In the genomic region with DNA sequence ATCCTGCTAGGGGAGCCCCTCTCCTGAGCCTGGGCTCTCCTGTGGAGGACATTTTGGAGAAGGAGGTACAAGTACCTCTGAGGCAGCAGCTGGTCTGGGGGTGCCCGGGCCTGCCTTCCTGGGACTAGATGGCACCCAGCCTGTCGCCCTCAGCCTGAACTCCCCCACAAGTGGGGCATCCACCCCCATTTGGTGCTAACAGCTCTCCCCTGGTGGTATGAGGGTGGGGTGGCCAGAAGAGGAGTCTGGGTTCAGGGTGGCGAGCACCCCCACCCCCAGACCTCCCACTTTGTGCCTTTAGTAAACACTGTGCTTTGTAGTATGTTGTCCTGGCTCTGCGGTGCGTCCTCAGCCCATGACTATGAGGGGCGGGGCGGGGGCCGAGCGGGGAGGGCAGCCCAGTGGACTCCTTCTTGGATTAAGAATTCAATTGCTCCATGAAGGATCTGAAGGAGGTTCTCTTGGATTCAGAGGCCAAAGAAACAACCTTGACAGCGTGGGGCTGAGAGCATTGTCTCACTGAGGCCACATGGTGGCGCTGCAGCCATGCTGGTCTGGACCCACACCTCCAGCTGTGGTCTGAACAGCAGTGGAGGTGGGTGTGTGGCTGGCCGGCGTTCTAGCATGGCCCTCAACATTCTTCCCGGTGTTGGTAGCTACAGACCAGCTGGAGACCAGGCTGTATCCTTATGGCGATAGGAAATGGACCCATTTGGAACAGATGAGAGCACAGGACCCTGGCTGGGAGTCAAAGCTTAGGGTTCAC, we compare ENCODE assay signal across 8 mouse cellular contexts. TPM values are rescaled to one million over a fixed set of nuclear protein-coding genes. Genes with fewer than 3 reads are reported as not detected.
DNase-seq lines count a peak whose midpoint lies in the region; ATAC-seq and TF ChIP-seq lines count a peak whose summit lies in the region.

No protein-coding gene starts in this region.

- no peaks in the 10 kb centered on the region for H3K9me3 ChIP-seq in neural tube, embryonic 15.5 days (replicated peaks)

- H3K4me2 ChIP-seq in neural tube, embryonic 15.5 days = no peak overlapping the region

- DNase-seq in 416B (ENCODE audit: low read depth) (peak; percentile 77), R1 (ENCODE audit: low read depth, low spot score) (peak; percentile 88)
- peak; percentile 91 for DNase-seq in embryo, embryonic 11 days
- peak; percentile 42 to 45 for DNase-seq in heart, adult 9 months (ENCODE audit: low spot score in 2 of 2)
- DNase-seq in kidney, adult 9 months = peak; percentile 70
- DNase-seq in lung, adult 2 months = peak; percentile 69
- DNase-seq in thymus, adult 2 months = peak; percentile 53

- H3K4me3 ChIP-seq in lung, adult 2 months (replicated peaks; ENCODE audit: extremely low read depth, low read depth, low read length) = no peak overlapping the region
- no peak overlapping the region for H3K4me3 ChIP-seq in neural tube, embryonic 15.5 days (replicated peaks)
- H3K4me3 ChIP-seq in thymus, adult 2 months (ENCODE audit: control insufficient read depth, insufficient read depth, low read length) = no peak overlapping the region

- TF ChIP-seq CTCF in lung, adult 2 months (IDR thresholded peaks at IDR 0.05; ENCODE audit: insufficient read depth, low read length) = peak; percentile 93
- peak; percentile 88 for TF ChIP-seq CTCF in thymus, adult 2 months (IDR thresholded peaks at IDR 0.05; ENCODE audit: borderline replicate concordance, control insufficient read depth, extremely low read depth, insufficient read depth, low read length, poor library complexity)

- H3K27ac ChIP-seq in neural tube, embryonic 15.5 days (replicated peaks) = no peak overlapping the region
- H3K27ac ChIP-seq in thymus, adult 2 months (ENCODE audit: control insufficient read depth, insufficient read depth, low read length) = no peak overlapping the region

- peaks cover 12% of the 10 kb centered on the region; the same call in 1 of the 2 replicates for H3K27me3 ChIP-seq in neural tube, embryonic 15.5 days (replicated peaks)
- no peaks in the 10 kb centered on the region for H3K27me3 ChIP-seq in thymus, adult 2 months (ENCODE audit: control insufficient read depth, insufficient read depth, low read length)

- H3K4me1 ChIP-seq in lung, adult 2 months (ENCODE audit: control insufficient read depth, insufficient read depth, low read length) = no peaks in the 10 kb centered on the region
- peaks cover 20% of the 10 kb centered on the region for H3K4me1 ChIP-seq in neural tube, embryonic 15.5 days
- H3K4me1 ChIP-seq in thymus, adult 2 months (replicated peaks; ENCODE audit: control insufficient read depth, insufficient read depth, low read length) = no peaks in the 10 kb centered on the region

- TF ChIP-seq POLR2A in lung, adult 2 months (IDR thresholded peaks at IDR 0.05; ENCODE audit: borderline replicate concordance, extremely low read depth, low read depth, low read length) = no peak
- no peak for TF ChIP-seq POLR2A in thymus, adult 2 months (IDR thresholded peaks at IDR 0.05; ENCODE audit: control insufficient read depth, extremely low read depth, insufficient read depth, low read length, poor library complexity)

- H3K36me3 ChIP-seq in neural tube, embryonic 15.5 days = no peaks in the 10 kb centered on the region
- H3K36me3 ChIP-seq in thymus, adult 2 months (ENCODE audit: control insufficient read depth, insufficient read depth, low read length) = no peaks in the 10 kb centered on the region

- no peak overlapping the region for H3K9ac ChIP-seq in neural tube, embryonic 15.5 days (replicated peaks)

- ATAC-seq in neural tube, embryonic 15.5 days (ENCODE audit: low FRiP score) = peak; percentile 60

- 30% methylated on average over 15 of the region's 15 CpGs for WGBS in lung, adult 2 months
- 20% methylated on average over 15 of the region's 15 CpGs for WGBS in neural tube, embryonic 15.5 days
- WGBS in thymus, adult 2 months = 51% methylated on average over 15 of the region's 15 CpGs

RNA-seq across cellular contexts. Expression of a gene that starts 42.2 kb away (rescaled TPM):
- 38.8 and 51.1 TPM in 2 replicates for polyA plus RNA-seq in lung, adult 2 months (2012; rRNA removed)
- polyA plus RNA-seq in neural tube, embryonic 15.5 days (2015; fragmentation: Nextera tagmentation; extraction: Ambion mirVana) = 3.3 and 4.4 TPM in 2 replicates
- polyA plus RNA-seq in thymus, adult 2 months (2012; rRNA removed) = 18.9 and 19.8 TPM in 2 replicates

RNA-seq across cellular contexts. Expression of a gene that starts 55.5 kb away (rescaled TPM):
- polyA plus RNA-seq in lung, adult 2 months (2012; rRNA removed) = 43.4 and 51.1 TPM in 2 replicates
- 3.7 and 5.5 TPM in 2 replicates for polyA plus RNA-seq in neural tube, embryonic 15.5 days (2015; fragmentation: Nextera tagmentation; extraction: Ambion mirVana)
- polyA plus RNA-seq in thymus, adult 2 months (2012; rRNA removed) = 25.3 and 25.5 TPM in 2 replicates
